Mouse (Mus musculus) cerebellum, postnatal 10 days (tissue): ENCODE data around the gene Sdk2.

Experiments used
- DNase-seq, 2 experiments: peaks; one replicate each; pipeline ENCODE4 v3.0.0; 2021; ENCODE audit warnings: mixed read lengths in 2 of 2

Sdk2 gene

DNA sequence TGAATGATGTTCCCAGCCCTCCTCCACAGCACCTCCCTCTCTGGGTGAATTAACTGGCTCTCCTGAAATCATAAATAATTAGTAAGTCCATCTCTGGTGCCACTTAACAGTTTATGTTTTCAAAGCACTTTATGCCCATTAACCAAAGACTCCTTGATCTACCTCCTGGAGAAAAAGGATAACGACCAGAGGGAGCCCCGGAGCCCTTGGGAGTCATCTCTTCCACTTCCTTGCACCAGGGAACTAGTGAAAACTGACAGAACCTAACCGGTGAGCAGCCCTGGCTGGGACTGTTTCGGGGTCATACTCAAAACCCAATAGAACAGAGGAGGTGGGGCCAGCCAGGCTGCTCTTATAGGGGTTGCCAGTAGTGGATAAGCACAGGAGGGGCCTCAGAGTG lies 22.5 kb downstream of the Sdk2 start:
- DNase-seq: no peak

DNA sequence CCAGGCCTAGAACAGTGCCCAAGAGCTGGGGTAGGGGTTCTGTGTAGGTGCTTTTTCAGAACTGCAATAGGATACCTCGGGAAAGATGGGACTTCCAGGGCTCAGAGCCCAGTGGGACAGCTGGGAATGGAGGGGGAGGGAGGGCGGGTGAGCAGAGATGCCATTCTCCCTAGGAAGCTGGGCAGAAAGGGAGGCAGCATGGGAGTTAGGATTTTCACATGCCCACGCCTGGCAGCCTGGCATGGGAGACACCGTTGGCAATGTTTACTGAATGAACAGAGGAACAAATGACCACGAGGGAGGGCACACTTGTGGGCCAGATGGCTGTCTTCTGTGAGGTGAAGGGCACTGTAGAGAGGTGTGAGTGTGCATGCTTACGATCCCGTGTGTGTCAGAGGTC lies 23.3 kb downstream of the Sdk2 start:
- peak; percentile 57 to 68 for DNase-seq

DNA sequence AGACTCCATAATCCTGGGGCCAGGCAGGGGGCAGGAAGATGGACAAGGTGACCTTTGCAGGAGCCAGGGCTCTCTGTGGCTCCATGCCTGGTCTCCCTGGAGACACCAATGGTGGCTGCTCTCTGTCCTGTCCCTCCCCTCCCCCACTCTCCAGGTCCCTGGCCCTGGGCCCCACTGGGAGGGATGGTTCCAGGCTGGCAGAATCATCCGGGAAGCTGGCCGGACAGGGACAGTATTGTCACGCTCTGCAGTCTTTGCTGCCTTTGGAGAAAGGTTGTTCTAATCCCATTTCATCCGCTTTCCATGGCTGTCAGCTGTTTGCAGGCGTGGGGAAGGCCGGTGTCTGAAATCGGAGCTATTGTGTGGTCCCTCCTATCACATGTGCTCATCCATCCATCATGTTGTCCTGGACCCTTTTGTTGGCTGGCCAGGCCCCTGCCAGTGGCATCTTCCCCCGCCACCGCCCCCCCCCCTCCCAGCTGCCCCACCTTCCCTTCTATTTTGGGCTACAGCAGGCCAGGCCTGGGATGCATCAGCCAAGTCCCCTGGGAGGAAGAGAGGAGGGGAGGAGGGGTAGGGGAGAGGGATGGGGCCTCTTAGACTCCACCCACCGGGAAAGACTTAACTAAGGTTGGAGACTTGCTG lies 26.3 kb downstream of the Sdk2 start:
- DNase-seq: peak; percentile 78 to 81

DNA sequence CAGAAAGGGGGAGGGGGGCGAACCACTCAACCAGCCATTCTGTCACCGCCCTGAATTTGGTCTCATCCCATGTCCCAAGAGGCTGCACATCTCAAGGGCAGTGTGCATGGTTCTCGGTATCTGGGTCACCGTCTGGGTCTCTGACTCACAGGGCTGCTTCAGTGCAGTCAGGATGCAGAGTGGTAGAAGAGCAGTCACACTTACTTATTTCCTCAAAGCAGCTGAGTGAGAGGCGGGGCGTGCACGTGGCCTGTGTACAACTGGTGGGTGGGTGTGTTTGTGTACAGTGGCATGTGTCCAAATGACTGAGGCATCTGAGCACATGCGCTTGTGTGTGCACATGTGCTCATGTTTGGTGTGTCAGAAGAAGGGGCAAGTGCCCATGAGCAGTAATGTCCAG lies 28.8 kb downstream of the Sdk2 start:
- DNase-seq: no peak

DNA sequence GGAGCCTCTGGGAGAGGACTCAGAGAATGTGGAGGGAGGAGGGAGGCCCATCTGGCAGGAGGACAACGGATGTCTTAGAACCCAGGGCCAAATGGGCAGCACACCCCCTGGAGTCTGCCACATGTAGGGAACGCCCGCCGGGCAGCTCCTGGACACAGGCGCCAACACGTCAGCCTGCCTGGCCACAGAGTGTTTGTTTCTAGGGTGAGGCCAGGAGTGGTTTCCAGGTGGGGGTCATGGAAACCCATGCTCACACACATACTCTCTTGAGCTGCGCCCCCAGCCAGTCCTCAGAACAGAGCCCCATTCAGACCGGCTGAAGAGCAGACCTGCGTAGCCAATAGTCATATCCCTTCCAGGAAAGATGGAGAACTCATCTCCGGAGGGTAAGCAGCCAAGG lies 35.4 kb downstream of the Sdk2 start:
- DNase-seq: peak in 1 of 2 experiments; percentile 26

DNA sequence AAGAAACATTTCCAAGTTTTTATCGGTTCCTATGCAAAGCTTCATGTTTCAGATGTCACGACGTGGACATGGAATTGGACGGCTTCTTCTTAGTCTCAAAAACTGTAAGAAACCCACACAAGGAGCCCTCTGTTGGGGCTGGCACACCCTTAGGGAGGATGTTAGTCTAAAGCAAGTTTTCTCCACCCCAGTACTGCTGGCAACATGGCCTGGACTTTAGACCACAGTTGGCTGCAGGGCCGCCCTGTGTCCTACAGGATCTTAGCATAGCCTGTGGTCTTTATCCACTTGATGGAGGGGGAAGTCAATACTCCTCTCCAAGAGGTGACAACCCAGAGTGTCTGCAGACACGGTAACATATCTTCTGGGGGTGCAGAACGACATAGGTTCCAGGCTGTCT lies 36.6 kb downstream of the Sdk2 start:
- no peak for DNase-seq

DNA sequence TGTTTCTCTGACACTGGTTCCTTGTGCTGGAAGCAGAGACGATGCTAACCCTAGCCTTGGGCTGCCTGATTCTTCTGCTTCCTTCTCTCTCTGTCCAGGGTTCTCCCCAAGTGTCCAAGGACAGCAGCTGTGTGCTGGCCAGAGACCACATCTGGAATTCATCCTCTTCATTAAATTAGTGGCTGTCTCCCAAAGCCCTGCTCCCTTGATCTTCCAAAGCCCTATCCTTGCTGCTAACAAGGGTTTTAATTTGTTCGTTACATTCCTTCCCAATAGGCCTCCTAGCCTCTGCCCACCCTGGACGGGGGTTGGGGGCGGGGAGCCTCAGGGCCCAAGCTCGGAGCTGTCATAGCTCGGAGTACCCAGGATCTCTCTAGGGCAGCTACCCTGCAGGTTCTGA lies 38.3 kb downstream of the Sdk2 start:
- no peak for DNase-seq

DNA sequence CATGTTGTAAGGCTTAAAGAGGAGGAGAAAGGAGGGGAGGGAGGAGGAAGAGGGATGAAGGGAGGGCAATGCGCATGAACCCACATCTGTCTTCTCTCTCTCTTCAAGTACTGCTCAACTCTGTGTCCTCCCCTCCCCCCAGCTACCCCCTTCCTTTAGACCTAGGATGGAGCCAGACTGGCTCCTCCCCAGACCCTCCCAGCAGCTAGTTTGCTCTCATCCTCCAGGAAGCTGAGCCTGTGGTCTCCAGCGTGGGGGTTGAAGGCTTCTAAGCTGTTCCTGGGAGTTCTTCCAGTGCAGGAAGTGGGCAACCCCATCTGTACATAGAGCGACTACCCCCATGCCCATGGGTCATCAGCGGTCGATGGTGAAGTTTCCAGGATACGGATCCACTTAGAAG lies 38.8 kb downstream of the Sdk2 start:
- DNase-seq: no peak

DNA sequence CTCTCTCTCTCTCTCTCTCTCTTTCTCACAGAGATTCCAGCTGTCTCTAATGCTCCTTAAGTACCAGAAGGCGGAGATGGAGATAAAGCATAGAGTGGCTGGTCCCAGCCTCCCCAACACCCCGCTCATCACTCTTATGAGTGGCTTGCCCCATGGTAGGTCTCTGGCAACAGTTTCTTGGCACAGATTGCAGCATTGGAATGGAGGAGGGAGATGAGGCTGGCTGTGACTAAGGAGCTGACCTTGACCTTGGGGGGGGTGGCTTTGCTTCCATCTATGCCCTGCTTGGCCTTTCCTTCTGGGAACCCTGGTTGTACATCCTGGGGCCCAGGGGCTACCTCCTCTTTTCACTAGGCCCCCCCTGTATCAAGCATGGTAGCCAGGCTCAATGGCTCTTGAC lies 41.8 kb downstream of the Sdk2 start:
- peak in 1 of 2 experiments; percentile 29 for DNase-seq

DNA sequence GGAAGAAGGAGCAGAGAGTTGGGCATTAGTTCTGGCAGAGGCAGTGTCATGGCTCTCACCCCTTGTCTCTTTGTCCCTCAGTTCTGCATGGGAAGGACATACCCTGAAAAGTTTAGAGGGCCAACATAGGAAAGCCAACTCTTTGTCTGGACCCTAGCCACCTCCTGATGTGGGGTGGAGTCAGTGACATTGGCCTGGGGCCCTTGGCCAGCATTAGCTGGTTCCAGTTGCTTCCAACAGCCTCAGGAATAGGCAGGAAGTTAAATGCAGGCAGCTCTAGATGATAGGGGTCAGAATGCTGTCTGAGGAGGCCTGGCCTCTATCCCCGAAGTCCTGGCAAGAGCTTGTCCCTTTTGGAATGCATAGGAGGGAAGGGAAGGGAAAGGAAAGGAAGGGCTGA lies 42.9 kb downstream of the Sdk2 start:
- no peak for DNase-seq

DNA sequence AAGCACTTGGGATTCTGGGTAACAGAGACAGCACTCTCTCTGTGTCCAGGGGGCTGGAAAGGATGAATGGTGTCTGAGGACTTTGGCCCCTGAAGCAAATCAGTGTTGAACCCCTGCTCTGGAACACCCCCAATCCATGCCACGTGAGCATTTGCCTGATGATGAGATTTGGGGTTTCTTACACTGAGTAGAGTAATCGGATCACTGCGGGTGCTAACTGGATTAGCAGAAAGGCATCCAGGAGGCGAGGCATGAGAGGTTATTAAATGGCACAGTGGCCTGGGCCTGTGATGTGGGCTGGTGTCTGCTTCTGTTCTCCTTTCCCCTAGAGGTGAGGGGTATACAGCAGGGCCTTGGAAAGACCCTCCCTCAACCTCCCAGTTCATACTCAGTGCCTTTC lies 44.7 kb downstream of the Sdk2 start:
- DNase-seq: no peak

DNA sequence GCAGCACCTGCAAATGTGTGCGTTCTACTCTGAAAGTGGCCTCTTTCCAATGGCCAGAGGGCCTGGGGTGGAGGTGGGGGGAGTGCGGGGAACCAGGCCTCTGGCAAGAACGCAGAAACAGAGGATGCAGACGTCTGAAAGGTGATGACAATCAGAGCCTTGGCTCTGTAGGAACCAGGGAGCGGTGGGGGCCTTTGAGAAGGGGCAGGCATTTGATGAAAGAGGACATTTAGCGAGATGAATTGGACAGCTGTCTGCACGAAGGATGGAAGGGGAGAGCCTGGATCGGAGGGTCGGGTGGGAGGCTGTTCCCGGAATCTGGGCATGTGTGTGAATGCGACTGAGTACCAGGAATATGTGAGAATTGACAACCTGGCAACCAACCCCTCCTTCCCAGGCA lies 47.8 kb downstream of the Sdk2 start:
- peak; percentile 18 to 25 for DNase-seq

DNA sequence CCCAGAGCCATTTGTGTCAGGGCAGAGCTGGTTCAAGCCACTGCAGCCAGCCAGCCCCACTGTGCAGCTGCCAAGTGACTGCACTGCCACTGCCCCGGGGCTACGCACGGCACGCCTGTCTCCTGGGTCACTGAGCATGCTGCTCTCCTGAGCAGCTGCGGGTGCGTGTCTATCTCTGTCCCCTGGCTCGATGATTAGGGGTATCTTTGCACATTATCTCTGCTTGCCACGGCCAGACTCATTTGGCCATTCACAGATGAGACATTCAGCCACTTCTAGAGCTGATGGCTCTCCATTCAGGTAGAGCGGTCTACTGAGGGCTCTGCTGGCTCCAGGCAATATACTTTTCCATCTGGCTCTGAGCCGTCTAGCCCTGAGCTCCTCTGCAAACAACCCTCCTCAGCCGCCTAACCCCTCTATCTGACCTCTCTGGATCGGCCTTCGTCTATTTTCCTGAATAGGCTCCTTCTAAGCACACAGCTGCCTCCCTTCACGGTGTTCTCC lies 49.9 kb downstream of the Sdk2 start:
- DNase-seq: peak; percentile 35 to 50

DNA sequence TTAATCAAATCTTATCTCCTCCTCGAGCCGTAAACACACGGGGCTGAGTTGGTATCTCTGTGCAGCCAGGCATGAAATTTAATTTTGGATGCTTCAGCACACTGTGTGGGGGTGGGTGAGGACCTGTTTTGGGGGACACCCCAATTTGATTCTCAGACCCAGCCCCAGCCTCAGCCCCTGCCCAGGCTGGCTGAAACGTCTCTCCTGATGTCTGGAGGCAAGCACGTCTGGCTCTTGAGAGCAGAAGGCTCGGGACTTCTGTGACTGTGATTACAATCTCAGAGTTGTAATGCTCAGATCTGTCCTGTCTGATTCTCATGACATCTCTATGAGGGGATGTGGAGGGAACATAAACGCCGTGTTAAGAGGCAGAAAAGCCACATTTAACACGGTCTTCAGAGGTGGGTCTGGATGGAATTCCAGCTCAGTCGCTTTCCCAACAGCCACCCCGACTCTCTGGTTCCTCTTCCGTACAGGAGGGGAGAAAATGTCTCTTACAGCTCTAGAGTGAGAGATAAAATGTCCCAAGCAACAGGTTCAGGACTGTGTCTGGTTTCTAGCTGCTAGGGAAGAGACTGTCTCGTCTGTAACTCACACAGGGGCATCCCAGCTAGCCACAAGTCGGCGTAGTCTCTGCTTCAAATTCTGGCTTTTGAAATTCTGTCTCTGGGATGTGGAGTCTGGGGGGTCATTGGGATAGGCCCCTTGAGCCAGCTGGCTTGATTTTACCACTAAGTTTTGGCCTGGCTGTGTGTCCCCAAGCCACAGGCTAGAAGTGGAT lies 50.5 kb downstream of the Sdk2 start:
- DNase-seq: peak; percentile 19 to 20

DNA sequence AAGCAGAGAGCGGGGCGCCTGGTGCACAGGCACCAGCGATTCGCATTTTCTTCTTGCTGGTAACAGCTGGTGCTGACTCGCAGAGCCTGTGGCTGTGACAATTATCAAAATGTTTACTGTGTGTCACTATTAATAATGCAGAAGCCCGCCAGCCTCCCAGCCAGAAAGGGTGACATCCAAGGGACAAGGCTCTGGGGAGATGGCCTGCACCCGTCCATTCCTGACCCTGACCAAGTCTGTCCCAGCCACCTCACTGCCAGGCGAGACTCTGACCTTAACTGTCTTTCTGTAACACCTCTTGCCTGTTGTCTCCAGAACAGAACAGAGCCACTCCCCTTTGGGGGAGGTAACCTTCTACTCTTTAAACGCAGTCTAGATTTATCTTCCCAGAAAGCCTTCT lies 55.3 kb downstream of the Sdk2 start:
- DNase-seq: no peak

DNA sequence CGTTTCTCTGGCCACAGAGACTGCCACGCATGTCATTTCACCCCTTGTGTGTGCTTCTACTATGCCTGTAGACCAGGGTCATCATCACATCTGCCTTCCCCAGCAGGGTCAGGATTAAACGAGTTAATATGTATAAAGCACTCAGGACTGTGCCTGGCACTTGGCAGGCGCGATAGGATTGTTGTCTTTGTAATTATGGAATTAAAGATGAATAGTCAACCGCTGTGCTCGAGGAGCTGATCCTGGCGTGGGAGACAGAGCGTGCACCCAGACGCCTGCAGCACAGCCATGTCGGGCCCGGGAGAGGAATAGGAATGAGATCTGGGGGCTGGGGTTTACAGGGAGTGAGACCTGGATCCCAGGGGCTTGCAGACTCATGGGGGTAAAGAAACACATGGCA lies 61.0 kb downstream of the Sdk2 start:
- DNase-seq: peak in 1 of 2 experiments; percentile 37

DNA sequence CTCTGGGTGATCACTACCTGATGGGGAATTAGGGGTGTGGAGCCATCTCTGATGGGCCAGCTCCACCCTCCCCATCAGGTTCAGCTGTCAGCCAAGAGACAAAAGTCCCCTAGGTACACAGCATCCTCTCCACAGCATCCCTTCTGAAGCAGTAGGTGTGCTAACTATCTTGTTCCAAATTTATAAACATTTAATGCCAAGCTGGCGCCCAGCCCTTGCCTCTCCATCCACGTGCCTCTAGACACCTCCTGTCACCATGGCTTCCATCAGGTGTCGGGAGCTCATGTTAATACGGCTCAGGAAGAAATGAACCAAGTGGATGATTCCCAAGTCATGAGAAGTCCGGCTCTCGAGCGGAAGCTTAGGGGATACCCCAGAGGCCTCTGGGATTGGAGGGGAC lies 62.2 kb downstream of the Sdk2 start:
- DNase-seq: peak; percentile 64 to 70

DNA sequence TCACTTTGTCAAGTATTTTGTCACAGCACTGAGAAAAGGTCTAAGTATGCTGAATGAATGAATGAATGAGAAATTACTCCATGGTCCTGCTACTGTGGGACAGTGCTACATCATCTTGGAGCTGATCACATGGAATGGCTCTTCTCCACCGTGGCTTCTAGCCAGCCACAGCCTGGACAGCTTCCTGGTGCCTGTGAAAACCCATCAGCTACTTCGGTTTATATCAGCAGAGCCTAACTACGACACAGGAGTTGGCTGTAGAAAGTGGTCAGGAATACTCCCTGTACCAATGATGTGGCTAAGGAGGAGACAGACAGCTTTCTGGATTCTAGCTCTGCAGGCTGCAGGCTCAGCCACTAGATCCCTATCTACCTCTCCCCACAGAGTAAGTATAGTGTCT lies 63.7 kb downstream of the Sdk2 start:
- peak in 1 of 2 experiments; percentile 37 for DNase-seq

DNA sequence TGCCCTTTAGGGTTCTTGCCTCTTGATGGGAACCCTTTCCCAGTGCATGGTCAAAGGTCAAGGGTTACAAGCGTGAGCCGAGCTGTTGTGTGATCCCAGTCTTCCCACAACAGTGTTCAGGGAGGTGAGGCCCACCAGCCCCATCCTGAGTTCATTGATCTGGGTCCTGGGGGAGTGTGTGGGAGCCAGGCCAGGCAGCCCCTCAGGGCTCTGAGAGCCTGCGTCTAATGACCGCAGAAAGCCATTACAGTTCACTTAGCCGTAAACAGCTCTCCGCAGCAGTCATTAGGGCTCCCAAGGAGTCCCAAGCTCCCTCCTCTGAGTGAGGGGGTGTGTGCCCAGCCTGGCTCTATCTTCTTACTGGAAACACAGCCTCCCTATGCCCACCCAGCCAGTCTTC lies 66.8 kb downstream of the Sdk2 start:
- DNase-seq: no peak

DNA sequence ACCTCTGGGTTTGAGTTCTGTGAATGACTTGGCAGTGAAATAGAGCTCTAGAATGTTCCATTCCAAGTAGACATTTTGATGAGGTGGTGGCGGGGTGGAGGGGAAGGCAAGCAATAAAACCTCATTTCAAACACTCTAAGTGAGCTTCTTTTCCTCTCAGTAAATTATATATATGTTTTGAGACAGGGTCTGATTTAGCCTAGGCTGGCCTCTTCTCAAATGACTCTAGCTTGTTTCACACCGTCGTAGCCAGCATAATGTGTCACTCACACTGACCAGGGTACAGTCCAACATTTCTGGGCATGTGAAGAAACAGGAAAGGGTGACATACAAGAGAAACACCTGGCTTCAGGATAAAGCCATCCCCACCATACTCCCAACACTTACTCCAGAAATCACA lies 68.1 kb downstream of the Sdk2 start:
- DNase-seq: no peak

DNA sequence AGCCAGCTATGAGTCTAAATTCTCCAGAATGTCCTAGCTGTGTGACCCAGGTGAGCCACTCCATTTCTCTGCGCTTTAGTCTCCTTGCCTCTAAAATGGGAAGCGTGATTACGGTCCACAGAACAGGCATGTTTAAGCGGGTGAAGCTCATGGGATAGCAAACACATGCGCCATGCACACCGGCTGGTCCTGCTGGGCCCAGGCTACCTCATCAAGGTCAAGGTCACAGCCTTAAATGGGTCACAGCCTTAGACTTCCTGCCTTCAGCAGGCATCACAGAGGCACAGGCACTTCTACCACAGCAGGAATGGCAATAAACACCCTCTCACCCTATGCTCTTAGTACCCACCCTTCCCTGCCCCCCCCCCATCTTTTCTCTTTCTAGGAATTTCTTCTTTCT lies 72.9 kb downstream of the Sdk2 start:
- no peak for DNase-seq

DNA sequence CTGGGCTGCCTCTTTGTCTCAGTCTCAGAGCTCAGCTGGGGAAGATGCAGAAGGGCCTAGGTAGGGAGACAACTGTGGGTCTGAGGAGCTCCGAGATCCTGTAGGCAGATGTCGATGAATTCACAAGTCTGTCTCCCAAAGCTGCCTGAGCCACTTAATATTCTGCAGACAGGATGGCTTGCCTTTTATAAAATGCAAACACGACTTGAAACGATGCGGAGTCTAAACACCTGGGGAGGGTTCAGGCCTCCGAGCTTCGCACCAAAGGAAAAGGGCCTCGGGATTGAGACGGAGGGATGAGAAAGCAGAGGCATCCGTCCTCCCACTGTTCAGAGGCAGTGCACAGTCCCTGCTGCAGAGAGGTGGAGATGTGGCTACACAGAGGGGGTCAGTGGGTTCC lies 74.0 kb downstream of the Sdk2 start:
- no peak for DNase-seq

DNA sequence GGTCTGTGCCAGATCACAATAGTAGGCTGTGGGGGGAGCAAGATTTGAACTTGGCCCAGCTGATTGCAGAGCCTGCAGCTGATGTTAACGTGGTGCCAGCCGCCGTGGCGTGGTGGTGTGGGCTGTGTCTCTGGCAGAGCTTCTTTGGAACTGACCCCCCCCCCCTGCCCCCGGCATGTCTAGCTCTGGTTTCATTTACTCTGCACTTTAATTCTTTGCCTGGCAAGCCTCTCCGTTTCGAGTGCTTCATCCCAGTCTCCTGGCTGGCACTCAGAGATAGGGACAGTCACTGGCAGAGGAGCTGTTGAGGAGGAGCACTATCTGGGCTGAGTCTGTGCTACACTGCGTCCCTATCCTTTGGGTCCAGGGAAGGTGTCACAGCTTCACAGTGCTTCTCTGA lies 75.0 kb downstream of the Sdk2 start:
- peak; percentile 42 to 52 for DNase-seq

DNA sequence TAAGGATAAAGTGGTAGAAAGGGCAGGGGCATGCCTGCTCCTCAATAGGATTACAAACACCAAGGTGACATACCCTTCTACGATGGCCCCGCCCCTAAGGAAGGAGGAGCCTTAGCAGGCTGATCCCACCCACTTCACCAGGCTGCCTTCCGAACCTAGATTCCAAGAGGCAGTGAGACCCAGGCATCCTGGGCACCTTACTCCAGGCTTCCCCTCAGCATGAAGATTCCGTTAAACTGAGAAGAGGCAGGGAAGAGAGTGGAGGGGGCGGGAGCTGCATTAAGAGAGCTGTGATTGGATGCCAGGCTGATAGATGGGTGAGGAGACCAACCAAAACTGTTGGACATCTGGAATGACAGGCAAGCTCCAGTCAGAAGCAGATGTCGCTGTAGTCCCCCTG lies 76.4 kb downstream of the Sdk2 start:
- peak; percentile 66 to 71 for DNase-seq

DNA sequence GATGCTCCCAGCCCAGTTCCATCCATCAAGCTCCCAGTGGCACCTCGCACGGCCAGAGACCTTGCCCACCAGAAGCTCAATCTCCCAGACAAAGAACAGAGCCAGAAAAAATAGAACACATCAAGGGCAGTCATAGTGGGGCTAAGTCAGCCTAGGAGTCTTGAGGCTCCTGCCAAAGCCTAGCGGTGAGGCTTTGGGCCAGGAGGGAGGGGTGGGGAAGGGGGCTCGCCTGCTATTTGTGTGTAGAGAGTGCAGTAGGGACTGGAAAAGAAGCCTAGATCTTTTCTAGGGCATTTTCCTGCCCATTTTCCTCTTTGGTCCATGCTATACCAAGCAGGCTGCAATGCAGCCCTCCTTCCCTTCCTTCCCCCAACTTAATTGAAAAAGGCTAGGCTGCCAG lies 76.8 kb downstream of the Sdk2 start:
- DNase-seq: peak in 1 of 2 experiments; percentile 44
